Mouse (Mus musculus) kidney, postnatal 10 days (tissue): ENCODE measurements around the gene Rap1a.
"Not testable (repeated sequence)": the region's sequence is repeated elsewhere in the genome, so short reads cannot be mapped to it uniquely, and the experiment has no call there.

Experiments used
- DNase-seq: peaks from one replicate; pipeline ENCODE4 v3.0.0; 2021; ENCODE audit warnings: mixed read lengths

Gene Rap1a

DNA sequence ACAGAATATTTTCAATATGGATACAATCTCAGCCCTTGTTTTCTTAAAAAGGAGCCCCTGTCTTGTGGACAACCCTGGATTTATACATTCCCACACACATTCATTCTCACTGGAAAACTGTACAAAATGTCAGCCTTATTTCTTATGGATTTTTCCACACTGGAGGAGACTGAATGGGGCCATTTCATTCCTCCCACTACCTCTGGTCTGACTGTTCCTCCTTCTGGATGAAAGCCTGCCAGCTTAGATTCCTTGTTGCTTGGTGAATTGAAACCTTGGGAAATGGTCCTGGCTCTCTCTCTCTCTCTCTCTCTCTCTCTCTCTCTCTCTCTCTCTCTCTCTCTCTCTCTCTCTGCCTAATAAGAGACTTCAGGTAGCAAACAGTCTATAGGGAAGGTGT, 88.3 kb downstream of the Rap1a start:
- no peak for DNase-seq

DNA sequence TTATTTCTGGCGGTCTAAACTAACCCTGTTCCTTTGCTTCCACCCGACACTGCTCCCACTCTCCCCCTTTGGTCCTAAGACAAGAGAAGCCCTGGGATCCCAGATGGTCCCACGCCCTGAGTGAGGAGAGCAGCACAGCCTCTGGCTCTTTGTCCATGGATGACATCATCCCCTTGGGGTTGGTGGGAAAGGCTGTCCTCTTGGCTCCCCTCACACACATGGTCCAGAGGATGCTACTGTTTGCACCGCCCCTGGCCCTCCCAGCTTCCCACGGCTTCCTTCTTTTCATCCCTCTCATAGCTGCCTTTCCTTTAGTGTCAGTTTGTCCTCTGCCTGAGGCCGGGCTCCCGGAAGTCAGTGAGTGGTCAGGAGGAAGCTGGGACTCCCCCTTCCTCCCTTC, 89.4 kb downstream of the Rap1a start:
- no peak for DNase-seq

DNA sequence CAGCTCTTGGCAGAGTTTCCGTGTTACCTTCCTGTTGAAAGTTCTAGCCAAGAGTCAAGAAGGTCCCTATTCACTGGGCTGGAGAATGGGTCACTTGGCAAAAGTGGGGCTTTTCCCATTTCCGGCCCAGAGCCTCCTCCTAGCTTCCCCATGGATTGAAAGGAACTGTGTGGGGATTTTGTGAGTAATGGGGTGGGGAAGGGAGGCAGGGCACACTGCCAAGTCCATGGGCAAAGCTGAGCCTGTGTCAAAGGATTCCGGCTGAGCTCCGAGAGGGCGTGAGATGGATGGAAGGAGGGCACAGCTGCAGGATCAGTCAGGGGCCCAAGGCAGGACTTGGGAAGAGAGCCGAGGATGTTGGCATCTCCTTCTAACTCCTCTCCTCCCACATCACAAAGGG, 90.9 kb downstream of the Rap1a start:
- peak; percentile 35 for DNase-seq

DNA sequence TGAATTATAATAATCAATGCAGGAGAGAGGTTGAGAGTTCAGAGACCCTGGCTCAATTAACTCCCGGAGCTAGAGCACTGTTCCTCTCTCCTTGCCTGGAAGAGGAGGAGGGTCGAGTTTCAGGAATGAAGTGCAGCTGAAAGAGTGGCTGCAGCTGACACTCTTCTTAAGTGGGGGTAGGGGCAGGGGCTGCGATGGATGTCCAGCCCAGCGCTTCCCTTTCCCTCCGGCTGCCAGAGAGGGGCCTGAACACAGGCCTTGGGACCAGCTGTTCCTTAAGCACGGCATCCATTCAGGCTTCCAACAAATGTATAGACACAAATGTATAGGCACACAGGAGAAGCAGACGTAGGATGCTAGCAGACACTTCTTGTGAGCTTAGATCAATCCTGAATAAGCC, 93.5 kb downstream of the Rap1a start:
- DNase-seq = no peak

DNA sequence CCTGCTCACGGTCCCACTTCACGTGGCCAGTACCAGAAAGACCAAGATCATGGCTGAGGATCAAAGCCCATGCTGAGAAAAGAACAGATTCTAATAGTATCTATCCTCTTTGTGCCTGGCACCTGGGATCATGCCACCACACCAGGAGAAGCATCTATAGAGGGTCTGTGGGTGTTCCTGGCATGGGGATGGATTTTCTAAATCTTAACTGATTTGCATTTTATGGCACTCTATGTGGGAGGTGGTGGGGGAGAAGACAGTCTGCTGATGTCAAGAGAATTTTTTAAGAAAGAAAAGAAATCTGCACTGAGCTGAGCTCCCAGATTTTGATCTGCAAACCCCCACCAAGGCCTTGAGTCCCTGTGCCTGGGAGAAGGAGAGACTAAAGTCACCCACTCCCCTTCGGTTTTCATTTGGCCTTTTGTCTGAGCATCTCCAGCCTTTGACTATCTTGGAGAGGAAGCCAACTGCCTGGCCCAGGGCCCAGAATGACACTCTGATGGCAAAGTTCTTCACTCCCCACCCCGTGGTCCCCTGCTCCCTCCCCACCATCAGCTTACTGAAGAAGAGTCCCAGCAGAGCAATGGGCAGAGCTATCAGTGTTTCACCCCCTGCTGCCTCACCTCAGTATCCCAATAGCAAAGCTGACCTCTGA, 94.6 kb downstream of the Rap1a start:
- DNase-seq = peak; percentile 65

DNA sequence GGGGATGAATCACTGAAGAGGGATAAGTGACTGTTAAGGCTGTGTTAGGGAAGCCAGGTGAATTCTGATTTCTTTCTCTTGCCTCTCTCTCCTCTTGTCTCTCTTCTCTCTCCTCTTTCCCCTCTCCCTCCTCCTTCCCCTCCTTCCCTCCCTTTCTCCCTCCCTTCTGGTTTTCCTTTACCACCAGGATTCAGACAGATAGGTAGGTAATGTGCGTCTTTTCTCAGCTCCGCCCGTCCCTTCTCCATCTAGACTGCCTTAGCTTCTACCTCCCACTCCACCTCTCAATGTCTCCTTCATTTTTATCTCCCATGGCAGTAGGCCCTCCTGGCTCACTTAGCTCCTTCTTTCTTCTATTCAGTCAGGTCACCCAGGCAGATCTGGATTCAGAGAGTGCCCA, 95.6 kb downstream of the Rap1a start:
- DNase-seq = no peak

DNA sequence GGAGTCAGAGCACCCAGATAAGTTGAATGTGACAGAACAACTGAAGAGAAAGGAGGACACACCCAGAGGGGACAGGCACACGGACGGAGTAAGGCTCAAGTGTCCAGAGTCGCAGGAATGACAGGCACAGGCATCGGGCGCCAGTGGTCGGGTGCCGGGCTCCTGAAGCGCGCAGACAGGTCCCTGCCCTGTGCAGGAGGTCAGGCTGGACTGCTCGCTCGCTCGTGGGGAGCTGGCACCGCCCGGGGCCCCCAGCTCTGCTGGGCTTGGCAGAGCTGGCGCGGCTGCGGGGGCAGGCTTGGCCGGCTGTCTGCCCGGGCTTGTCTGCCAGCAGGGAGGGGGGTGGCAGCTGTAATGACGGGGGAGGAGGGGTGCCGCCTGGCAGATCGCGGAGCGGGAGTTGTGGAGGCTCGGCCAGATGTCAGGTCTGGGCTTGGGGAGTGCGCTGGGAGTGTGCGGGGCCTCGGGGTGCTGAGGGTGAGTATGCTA, 96.0 kb downstream of the Rap1a start:
- peak; percentile 63 for DNase-seq

DNA sequence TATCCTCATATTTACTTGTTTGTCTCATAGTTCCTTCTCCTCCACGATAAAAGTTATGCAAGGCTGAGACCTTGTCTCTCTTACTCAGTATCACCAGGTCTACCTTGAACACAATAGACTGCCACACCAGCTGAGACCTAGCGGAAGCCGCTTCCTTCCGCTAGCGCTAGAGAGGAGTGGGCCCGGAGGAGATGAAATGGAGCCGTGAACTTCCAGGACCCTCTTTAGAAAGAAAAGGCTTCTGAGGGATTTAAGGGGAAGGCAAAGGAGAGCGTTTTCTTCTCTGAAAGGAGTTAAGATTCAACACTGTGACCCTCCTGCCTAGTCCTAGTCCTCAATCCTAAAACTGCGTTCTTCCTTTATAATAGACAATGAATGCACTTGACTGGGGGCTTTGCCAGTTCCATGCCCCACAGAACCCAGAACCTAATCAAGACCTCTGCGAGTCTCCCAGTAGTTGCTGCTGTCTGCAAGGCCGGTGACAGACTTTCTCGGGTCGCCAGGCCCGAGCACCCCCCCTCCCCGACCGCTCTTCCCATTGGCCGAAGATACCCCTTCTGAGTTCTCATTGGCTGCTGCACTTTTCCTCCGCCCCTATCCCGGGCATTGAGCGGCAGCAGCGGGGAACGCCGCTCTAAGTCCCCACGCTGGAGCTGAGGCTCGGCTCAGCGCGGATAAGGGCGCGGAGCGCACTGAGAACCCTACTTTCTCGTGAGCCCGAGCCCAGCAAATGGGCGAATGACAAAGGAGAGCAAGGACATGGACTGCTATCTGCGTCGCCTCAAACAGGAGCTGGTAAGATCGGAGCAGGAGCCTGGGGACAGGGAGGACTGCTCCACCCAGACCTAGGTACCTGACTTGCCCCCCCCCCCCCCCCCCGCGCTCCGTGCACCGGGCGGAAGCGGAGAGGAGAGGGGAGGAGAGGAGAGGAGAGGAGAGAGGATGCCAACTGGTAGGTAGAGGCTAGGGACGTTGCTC, 96.8 kb downstream of the Rap1a start, which contains the start of gene Inka2:
TSS of gene Inka2 (plus strand) at position 569 of the 978 bp plus-strand sequence.
- DNase-seq = peak; percentile 86

DNA sequence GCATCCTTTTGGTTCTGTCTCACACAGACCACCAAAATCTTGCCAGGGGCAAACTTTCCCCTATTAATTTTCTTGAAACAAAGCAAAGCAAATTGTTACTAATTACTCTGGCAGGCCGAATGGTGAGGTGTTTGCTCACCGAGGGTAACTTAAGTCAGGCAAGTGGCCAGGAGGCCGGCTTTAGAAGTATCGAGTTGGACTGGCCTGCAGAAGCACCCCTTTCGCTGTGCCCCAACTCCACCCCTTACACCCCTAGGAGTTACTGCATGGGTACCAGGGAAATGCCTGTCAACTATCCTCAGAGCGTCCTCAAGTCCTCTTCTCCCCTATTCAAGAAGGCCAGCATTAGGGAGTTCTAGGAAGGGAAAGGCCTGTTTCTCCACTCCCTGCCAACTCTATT, 97.6 kb downstream of the Rap1a start:
- DNase-seq = no peak

DNA sequence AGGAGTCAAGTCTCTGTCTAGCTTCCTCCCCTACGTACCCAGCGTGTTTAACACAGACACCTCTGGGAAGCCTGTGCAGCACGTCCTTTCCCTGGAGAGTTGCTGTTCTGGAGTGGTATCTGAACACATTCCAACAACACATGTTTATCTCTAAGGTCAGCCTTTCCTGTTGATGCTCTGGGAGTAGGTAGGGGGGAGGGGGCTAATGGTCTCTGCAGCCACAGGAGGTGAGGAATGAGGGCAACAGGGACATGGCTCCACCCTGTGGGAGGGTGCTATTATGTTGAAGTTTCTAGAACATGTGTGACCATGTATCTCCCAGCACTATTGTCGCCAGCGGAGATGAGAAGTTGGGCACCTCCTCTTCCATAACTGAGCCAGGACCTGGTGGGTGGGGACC, 99.7 kb downstream of the Rap1a start:
- DNase-seq = no peak

DNA sequence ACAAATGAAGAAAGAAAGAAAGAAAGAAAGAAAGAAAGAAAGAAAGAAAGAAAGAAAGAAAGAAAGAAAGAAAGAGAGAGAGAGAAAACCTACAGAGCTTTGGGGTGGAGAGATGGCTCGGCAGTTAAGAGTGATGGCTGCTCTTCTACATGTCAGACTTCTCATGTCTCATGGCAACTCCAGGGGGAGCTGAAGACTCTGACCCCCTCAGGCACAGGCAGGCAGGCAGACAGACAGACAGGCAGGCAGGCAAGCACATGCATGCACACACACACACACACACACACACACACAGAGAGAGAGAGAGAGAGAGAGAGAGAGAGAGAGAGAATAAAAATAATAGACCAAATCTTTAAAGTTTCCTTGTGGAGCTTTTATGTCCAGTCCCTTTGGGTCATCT, 100.3 kb downstream of the Rap1a start:
- not testable (repeated sequence) for DNase-seq

DNA sequence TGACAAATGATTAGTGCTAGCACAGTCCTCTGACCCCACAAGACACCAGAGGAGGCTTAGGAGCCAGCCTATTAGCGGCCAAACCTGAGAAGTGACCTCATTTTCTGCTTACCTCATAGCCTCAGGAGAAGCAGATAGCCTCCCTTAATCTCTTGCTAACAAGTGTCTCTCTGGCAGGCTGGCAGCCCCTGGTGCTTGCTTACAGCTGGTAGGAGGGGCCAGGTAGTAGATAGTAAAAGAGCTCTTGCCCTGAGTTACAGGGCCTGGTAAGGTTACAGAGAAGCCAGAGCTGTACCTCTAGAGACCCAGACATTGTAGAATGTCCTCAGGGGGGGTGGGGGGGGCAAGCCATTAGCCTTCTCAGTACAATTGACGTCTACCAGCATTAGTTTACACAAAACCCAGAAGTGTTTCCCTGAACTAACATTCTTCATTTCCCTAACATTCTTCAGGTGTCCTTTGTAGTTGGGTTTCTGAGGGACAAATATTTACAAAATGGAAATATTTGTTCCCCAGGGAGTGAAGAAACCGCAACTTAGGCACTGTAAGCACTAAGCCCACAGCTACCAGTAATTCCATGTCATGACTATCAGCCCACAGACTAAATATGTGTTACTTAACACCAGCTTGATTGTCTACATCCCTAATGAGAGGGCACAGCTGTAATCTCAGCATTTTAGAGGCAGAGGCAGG, 101.7 kb downstream of the Rap1a start:
- no peak for DNase-seq

DNA sequence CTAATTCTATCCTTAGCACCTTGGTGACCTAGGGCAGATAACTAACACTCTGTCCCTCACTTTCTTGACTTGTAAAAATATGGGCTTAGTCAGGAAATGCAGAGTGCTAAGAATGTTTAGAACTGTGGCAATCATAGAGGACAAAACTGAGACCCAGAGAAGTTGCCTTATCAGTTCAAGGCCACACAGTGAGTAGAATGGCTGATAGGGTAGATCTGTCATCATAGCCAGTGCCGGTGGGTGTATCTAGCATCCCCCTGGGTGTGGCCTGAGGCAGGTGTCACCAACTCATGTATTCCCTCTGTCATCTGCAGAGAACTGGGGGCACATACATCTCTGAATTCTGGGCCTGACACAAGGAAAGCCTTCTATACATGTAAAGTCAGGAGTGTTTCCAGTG, 102.8 kb downstream of the Rap1a start:
- no peak for DNase-seq

DNA sequence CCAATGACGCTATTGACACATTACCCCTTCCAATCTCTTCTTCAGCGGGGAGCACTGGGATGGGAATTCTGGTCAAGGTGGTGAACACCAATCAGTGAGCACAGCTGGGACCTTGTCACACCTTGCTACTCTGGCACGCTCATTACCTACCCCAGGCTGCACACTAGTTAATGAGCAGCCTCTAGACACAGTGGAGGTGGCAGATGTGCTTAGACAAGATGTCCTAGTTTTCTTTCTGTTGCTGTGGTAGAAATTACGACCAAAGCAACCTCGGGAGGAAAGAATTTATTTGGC, 104.0 kb downstream of the Rap1a start:
- no peak for DNase-seq

DNA sequence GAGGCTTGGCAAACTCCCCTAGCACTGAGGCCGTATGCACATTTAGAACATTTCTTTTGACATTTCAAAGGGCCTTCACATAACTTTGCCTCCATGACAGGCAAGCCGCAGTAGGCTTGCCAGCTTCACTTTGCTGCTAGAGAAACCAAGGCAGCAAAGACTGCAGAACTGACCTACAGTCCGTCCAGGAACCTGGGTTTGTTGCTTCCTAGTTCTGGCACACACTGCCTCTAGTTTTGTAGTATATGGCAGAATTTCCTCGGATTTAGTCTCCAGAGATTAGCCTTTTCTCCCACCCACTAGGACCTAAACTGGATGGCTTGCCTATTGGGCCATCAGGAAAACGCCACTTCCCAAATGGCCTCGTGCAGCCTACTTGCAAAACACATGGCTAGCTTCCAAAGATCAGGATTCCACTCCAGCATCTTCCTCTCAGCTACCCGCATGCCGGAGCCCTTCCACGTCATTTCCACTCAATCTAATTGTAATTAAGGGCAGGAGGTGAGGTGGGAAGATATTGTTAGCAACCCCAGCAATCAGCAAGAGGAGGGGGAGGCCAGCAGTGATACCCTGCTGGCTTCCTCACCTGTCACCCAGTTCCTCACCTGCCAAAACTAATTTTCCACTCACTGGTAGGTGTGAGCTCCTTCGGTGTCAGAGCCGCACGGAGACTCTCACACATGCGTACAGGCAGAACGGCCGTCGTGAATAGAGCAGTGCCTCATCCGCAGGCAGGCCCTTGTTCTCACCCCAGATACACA, 104.6 kb downstream of the Rap1a start:
- DNase-seq = no peak

DNA sequence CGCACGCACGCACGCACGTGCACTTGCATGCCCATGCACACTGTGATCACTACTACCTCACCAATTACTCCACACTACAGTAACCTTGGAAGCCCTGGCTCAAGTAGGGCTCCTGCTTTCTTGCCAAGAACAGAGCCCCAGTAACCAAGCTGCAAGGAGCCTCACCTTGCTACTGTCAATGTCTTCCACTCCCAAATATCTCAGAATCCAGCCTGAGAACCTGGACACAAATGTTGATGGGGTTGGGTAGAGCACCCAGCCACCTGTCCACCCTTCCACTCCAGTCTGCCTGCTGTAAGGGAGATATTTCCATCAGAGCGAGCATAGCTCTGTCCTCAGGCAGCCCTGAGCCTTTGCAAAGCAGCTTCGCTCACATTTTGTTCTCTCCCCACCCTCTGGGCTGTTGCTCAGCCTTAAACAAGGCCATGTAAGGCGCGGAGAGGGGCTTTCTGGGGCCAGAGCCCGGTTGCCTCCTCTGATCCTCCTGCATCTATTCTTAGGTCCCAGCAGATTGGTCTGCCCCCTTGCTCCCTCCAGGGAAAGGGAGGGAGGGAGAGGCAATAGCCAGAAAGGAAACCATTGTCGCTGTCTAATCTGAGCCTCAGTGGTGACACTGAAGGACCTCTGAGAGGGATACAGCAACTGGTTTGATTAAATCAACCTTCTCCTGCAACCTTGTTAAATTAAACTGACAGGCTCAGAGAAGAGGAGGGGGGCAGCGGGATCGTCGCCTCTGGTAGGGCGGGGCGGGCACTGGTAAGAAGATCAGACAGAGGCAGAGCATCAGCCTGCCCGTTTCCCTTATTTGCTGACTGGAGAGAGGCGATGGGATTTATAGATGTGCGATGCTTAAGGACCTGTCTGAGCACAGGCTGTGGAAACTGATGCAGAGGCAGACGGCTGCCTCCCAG, 105.4 kb downstream of the Rap1a start:
- no peak for DNase-seq

DNA sequence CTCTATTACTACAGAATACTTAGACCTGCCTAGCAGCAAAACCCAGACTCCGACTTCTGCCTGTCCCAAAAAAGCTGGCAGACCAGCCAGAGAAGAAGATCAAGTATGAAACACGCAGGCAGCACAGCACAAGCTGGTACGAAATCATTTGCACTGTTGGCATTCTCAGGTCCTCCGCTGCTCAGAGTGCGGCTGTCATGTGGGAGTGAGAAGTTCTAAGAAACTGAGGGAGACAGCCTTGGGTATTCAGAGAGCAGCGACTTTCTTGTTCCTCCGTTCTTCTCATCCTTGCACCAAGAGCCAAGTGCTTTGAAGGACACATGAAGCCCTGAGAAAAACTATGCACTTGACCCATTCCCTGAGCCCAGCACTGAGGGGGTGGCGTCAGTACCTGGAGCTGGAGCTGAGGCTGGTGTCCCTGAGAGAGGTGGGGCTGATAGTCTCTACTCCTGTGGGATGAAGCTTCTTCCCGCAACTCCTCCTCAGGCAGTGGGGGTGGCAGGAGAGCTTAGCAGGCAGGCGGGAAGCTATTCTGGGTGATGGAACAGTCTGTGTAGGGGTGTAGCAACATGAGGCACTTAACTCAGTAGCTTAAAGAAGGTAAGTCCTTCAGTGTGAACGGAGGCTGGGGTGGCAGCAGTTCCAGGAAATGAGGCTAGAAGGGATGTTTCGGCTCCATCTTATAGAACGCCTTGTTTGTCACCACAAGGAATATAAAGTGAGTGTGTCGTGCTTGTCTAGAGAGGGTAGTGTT, 107.6 kb downstream of the Rap1a start:
- DNase-seq = no peak

DNA sequence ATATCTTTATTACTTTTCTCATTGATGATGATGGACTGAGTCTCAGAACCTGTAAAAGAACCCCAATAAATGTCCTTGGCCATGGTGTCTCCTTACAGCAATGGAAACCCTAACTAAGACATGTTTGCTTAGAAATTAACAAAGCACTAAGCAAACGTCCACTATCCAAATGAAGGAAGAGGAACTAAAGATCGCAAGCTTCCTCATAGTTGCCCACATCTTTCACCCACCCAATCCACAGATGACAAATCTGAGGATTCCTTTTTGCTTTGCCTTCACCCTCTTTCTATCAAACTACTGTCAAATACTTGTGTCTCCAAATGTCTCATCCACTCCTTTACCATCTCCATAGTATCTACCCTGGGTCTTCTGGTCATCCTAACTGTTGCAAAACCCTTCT, 112.6 kb downstream of the Rap1a start:
- DNase-seq = no peak

DNA sequence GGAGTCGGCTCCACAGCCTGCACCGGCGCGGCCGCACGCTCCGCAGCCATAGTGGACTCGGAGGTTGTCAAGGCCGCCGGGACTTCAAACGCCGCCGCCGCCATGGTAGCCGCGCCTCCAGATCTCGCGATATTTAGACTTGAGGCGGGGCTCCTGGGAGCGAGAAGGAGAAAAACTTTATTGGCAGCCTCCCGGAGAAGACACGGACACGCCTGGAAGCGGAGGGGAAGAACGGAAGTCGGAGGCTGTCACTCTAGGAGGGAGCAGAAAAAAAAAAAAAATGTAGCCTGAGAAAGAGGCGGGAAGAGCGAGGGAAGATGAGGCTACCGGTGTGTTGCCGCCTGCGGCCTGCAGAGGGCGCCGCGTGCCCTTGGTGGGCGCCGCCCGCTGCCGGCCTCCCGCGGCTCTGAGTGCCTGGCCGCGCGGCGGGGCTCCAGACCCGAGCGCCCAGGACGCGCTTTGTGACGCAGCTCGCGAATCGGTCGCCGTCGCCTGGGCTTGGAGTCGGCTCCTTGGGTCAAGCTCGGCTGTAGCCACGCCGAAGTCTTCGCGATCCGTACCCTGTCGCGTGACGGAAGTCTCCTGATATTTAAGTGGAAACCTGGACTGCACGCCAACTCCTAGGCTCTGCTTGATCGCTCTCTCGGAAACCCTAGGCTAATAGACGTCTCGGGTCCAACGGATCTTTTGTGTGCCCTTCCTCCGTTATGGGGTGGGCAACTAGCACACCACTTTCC, 113.6 kb downstream of the Rap1a start, which contains the start of gene Ddx20:
TSS of gene Ddx20 (minus strand) at position 251 of the 737 bp plus-strand sequence.
- DNase-seq = peak; percentile 97
